Mouse (Mus musculus) c-Kit-negative CD71-positive TER-119-positive erythroid progenitor cells, embryonic 14.5 days (primary cell): ENCODE measurements around the gene Prr19.
"Not testable (repeated sequence)": the region's sequence is repeated elsewhere in the genome, so short reads cannot be mapped to it uniquely, and the experiment has no call there.

Experiments
- DNase-seq: peaks from one replicate; pipeline ENCODE4 v3.0.0-alpha.2; 2013; ENCODE audit warnings: low read depth, low spot score

Gene Prr19

GRCm38 (mm10) chr7:25301063-25301462 is at the start of gene Prr19:
TSS of gene Prr19 (plus strand) at chr7:25301411.
- DNase-seq: no peak

- DNase-seq: no peak
Observed at GRCm38 (mm10) chr7:25251822-25252221, 49.4 kb upstream of the Prr19 start.

- no peak for DNase-seq
Observed at GRCm38 (mm10) chr7:25261896-25262295, 39.3 kb upstream of the Prr19 start.

GRCm38 (mm10) chr7:25263968-25264870 is 37.0 kb upstream of the Prr19 start:
- DNase-seq: no peak

GRCm38 (mm10) chr7:25265743-25266142 is 35.5 kb upstream of the Prr19 start:
- DNase-seq: not testable (repeated sequence)

GRCm38 (mm10) chr7:25266180-25266962 is 34.8 kb upstream of the Prr19 start:
- no peak for DNase-seq

GRCm38 (mm10) chr7:25267301-25267750 is 33.9 kb upstream of the Prr19 start, which contains the start of gene Cic:
TSS of gene Cic (plus strand) at chr7:25267704.
- DNase-seq: peak; percentile 94

GRCm38 (mm10) chr7:25267751-25268463 is 33.3 kb upstream of the Prr19 start:
- peak; percentile 100 for DNase-seq

- DNase-seq: no peak
Observed at GRCm38 (mm10) chr7:25268588-25268987, 32.6 kb upstream of the Prr19 start.

- no peak for DNase-seq
Observed at GRCm38 (mm10) chr7:25269029-25269428, 32.2 kb upstream of the Prr19 start.

- no peak for DNase-seq
Observed at GRCm38 (mm10) chr7:25269545-25270271, 31.5 kb upstream of the Prr19 start.

GRCm38 (mm10) chr7:25270652-25271633 is 30.3 kb upstream of the Prr19 start:
- no peak for DNase-seq

- no peak for DNase-seq
Observed at GRCm38 (mm10) chr7:25271651-25272444, 29.4 kb upstream of the Prr19 start.

- no peak for DNase-seq
Observed at GRCm38 (mm10) chr7:25272445-25273258, 28.6 kb upstream of the Prr19 start.

GRCm38 (mm10) chr7:25273259-25274241 is 27.7 kb upstream of the Prr19 start:
- DNase-seq: no peak

GRCm38 (mm10) chr7:25274571-25274970 is 26.6 kb upstream of the Prr19 start:
- DNase-seq: no peak

- no peak for DNase-seq
Observed at GRCm38 (mm10) chr7:25274996-25275395, 26.2 kb upstream of the Prr19 start.
